Mouse (Mus musculus) liver, embryonic 16.5 days (tissue): ENCODE results near the gene Prpf38a. TPM values are rescaled to one million over a fixed set of nuclear protein-coding genes. Genes with fewer than 3 reads are reported as not detected.

Experiments used
- ATAC-seq: fragments of 200-750 bp; cut with Nextera tagmentation; 2 replicates; pipeline ENCODE4 v1.8.0; 2017; ENCODE audit warnings: low read depth, mild to moderate bottlenecking, moderate number of reproducible peaks, moderate library complexity
- H3K27ac ChIP-seq: fragments of 300-500 bp; sonication (generic); 2 replicates; pipeline ENCODE4 v1.5.1; 2014; ENCODE audit warnings: mild to moderate bottlenecking, low read length
- H3K27me3 ChIP-seq: fragments of 300-500 bp; sonication (generic); 2 replicates; pipeline ENCODE4 v1.6.1; 2014; ENCODE audit warnings: low read depth, low read length, mixed read lengths; ENCODE audit not compliant: control insufficient read depth, insufficient read depth
- H3K36me3 ChIP-seq: fragments of 300-500 bp; sonication (generic); 2 replicates; pipeline ENCODE4 v1.6.1; 2014; ENCODE audit warnings: mild to moderate bottlenecking; ENCODE audit not compliant: control insufficient read depth, insufficient read depth
- H3K4me1 ChIP-seq: fragments of 300-500 bp; sonication (generic); 2 replicates; pipeline ENCODE4 v1.6.1; 2014; ENCODE audit warnings: low read depth, low read length, mixed read lengths; ENCODE audit not compliant: control insufficient read depth
- H3K4me2 ChIP-seq: fragments of 300-500 bp; sonication (generic); 2 replicates; pipeline ENCODE4 v1.6.1; 2014; ENCODE audit warnings: low read depth, low read length, mixed read lengths
- H3K4me3 ChIP-seq: fragments of 300-500 bp; sonication (generic); 2 replicates; pipeline ENCODE4 v1.5.1; 2014; ENCODE audit warnings: low read depth, mild to moderate bottlenecking, low read length
- H3K9ac ChIP-seq: fragments of 300-500 bp; sonication (generic); 2 replicates; pipeline ENCODE4 v1.6.1; 2014; ENCODE audit warnings: low read depth, low read length
- H3K9me3 ChIP-seq: fragments of 300-500 bp; sonication (generic); replicated peaks from 2 replicates; pipeline ENCODE4 v1.6.1; 2016; ENCODE audit warnings: low read length; ENCODE audit not compliant: control insufficient read depth
- WGBS: fragments of 180-500 bp; shearing (Covaris S2); extraction: QIAGEN DNeasy Blood & Tissue Kit; methylation state at CpG from one replicate; pipeline ENCODE4 v1.1.7; 2014; ENCODE audit not compliant: insufficient replicate concordance; 5-methylcytosine and 5-hydroxymethylcytosine counted together
- polyA plus RNA-seq: library from polyadenylated mRNA; unstranded; fragments of >200 nt; fragmentation: Nextera tagmentation; extraction: Ambion mirVana; gene quantifications from 2 replicates; pipeline ENCODE4 v1.2.1, GENCODE M21; 2015

Prpf38a gene
- polyA plus RNA-seq, result 30.6 and 36.8 TPM in 2 replicates

GRCm38 (mm10) chr4:108578840-108579742 is at the start of gene Prpf38a, which contains the start of gene Orc1:
Prpf38a (minus strand) TSS chr4:108579336.
Orc1 (plus strand) TSS chr4:108579423.
- WGBS, result under 1% methylated on average over 64 of the region's 64 CpGs
- peak; percentile 98 for ATAC-seq
- no peaks in the 10 kb centered on the region for H3K27me3 ChIP-seq
- H3K9me3 ChIP-seq, result no peaks in the 10 kb centered on the region
- peaks cover 17% of the 10 kb centered on the region for H3K4me1 ChIP-seq
- H3K4me2 ChIP-seq, result peak within 1 kb of the TSS; percentile 76
- H3K27ac ChIP-seq, result peak within 1 kb of the TSS; percentile 84
- peak within 1 kb of the TSS; percentile 87 for H3K9ac ChIP-seq
- H3K4me3 ChIP-seq, result peak within 1 kb of the TSS; percentile 93
- peaks cover 10% of the 10 kb centered on the region for H3K36me3 ChIP-seq

- no peak for ATAC-seq
These were observed 47.9 kb upstream of the Prpf38a start for GRCm38 (mm10) chr4:108627066-108627465.

GRCm38 (mm10) chr4:108621504-108621903 is 42.4 kb upstream of the Prpf38a start:
- H3K27me3 ChIP-seq, result no peaks in the 10 kb centered on the region
- no peak overlapping the region for H3K4me3 ChIP-seq
- H3K27ac ChIP-seq, result no peak overlapping the region
- ATAC-seq, result no peak
- no peak overlapping the region for H3K9ac ChIP-seq
- H3K36me3 ChIP-seq, result no peaks in the 10 kb centered on the region
- 87% methylated on average over 6 of the region's 6 CpGs for WGBS
- no peaks in the 10 kb centered on the region for H3K9me3 ChIP-seq
- H3K4me1 ChIP-seq, result peaks cover 17% of the 10 kb centered on the region
- no peak overlapping the region for H3K4me2 ChIP-seq

More at GRCm38 (mm10) chr4:108627066-108627465, 47.9 kb upstream of the Prpf38a start:
- Histone ChIP-seq H3K9me3 (no peaks in the 10 kb centered on the region), H3K4me2 (no peak overlapping the region), H3K4me1 (no peaks in the 10 kb centered on the region), H3K4me3 (no peak overlapping the region), H3K27me3 (no peaks in the 10 kb centered on the region), H3K9ac (no peak overlapping the region), H3K36me3 (peaks cover 8% of the 10 kb centered on the region), H3K27ac (no peak overlapping the region)
- WGBS, result 64% methylated on average over 5 of the region's 5 CpGs

- H3K4me1 ChIP-seq, result peaks cover 17% of the 10 kb centered on the region
- peak overlapping the region; percentile 94 for H3K4me2 ChIP-seq
- 13% methylated on average over 8 of the region's 8 CpGs for WGBS
- peak overlapping the region; percentile 69 for H3K27ac ChIP-seq
- no peaks in the 10 kb centered on the region for H3K27me3 ChIP-seq
- no peaks in the 10 kb centered on the region for H3K9me3 ChIP-seq
- H3K9ac ChIP-seq, result peak overlapping the region; percentile 88
- H3K36me3 ChIP-seq, result no peaks in the 10 kb centered on the region
- ATAC-seq, result no peak
- peak overlapping the region; percentile 87 for H3K4me3 ChIP-seq
These were observed 41.4 kb upstream of the Prpf38a start for GRCm38 (mm10) chr4:108620536-108620935.

GRCm38 (mm10) chr4:108619587-108620341 is 40.6 kb upstream of the Prpf38a start, which contains the start of gene Cc2d1b:
Cc2d1b (plus strand) TSS chr4:108619940.
- H3K4me1 ChIP-seq, result peaks cover 17% of the 10 kb centered on the region
- ATAC-seq, result peak; percentile 96
- H3K4me3 ChIP-seq, result peak within 1 kb of the TSS; percentile 87
- H3K9ac ChIP-seq, result peak within 1 kb of the TSS; percentile 88
- H3K27ac ChIP-seq, result peak within 1 kb of the TSS; percentile 69
- peak within 1 kb of the TSS; percentile 94 for H3K4me2 ChIP-seq
- no peaks in the 10 kb centered on the region for H3K9me3 ChIP-seq
- H3K36me3 ChIP-seq, result no peaks in the 10 kb centered on the region; the same call in 1 of the 2 replicates
- WGBS, result under 1% methylated on average over 81 of the region's 86 CpGs
- no peaks in the 10 kb centered on the region for H3K27me3 ChIP-seq

GRCm38 (mm10) chr4:108619165-108619564 is 40.0 kb upstream of the Prpf38a start:
- no peak for ATAC-seq
- WGBS, result 5% methylated on average over 10 of the region's 10 CpGs

GRCm38 (mm10) chr4:108618586-108618985 is 39.5 kb upstream of the Prpf38a start:
- Histone ChIP-seq H3K36me3 (peaks cover 2% of the 10 kb centered on the region), H3K27ac (no peak overlapping the region), H3K9me3 (no peaks in the 10 kb centered on the region), H3K4me2 (no peak overlapping the region), H3K27me3 (no peaks in the 10 kb centered on the region), H3K4me3 (no peak overlapping the region), H3K9ac (no peak overlapping the region), H3K4me1 (peaks cover 17% of the 10 kb centered on the region)
- ATAC-seq, result no peak
- 70% methylated on average over 4 of the region's 4 CpGs for WGBS

More at GRCm38 (mm10) chr4:108619165-108619564, 40.0 kb upstream of the Prpf38a start:
- Histone ChIP-seq H3K9ac (peak overlapping the region; percentile 60), H3K9me3 (no peaks in the 10 kb centered on the region), H3K4me2 (peak overlapping the region; percentile 94), H3K27me3 (no peaks in the 10 kb centered on the region), H3K27ac (0 out of 2 replicates have a peak overlapping the region, but pooled peaks have one; percentile 34), H3K4me1 (peaks cover 17% of the 10 kb centered on the region), H3K4me3 (peak overlapping the region; percentile 87), H3K36me3 (peaks cover under 1% of the 10 kb centered on the region)

- ATAC-seq, result no peak
- H3K27ac ChIP-seq, result no peak overlapping the region
- H3K4me3 ChIP-seq, result no peak overlapping the region
- no peak overlapping the region for H3K9ac ChIP-seq
- no peaks in the 10 kb centered on the region for H3K9me3 ChIP-seq
- WGBS, result 80% methylated on average over 5 of the region's 5 CpGs
- H3K36me3 ChIP-seq, result peaks cover 24% of the 10 kb centered on the region
- no peak overlapping the region for H3K4me2 ChIP-seq
- H3K27me3 ChIP-seq, result no peaks in the 10 kb centered on the region
- H3K4me1 ChIP-seq, result no peaks in the 10 kb centered on the region
These were observed 31.8 kb upstream of the Prpf38a start for GRCm38 (mm10) chr4:108610935-108611334.
